Mouse (Mus musculus) layer of hippocampus, adult 6 months (tissue): ENCODE data around the gene Wnt11. TPM values are rescaled to one million over a fixed set of nuclear protein-coding genes. Genes with fewer than 3 reads are reported as not detected.

Source experiments
- long read RNA-seq, 2 experiments: library from polyadenylated mRNA; unstranded; transcript quantifications; one replicate each; pipeline ENCODE4 v2.0.0; 2019 to 2020
- polyA plus RNA-seq: library from polyadenylated mRNA; unstranded; fragments of <200 nt; fragmentation: Nextera tagmentation; gene quantifications from 2 replicates; pipeline ENCODE4 v1.2.3, GENCODE M21; 2021

Gene Wnt11
- 0.20 and 0.48 TPM in 2 replicates for polyA plus RNA-seq
- long read RNA-seq, experiment 1 = 0 reads
- long read RNA-seq, experiment 2, partial matches to known transcripts = 0 of 1 reads
- long read RNA-seq, experiment 2, other reads (novel, unspliced or antisense) = 0 of 1 reads

GRCm38 (mm10) chr7:98834711-98835321 is at the start of gene Wnt11:
Gene Wnt11 (plus strand): TSS chr7:98835112.

Other genes starting within 250 kb of the Wnt11 start
- 16.2 and 20.2 TPM in 2 replicates for gene Emsy, start 178.3 kb upstream of the Wnt11 start, polyA plus RNA-seq
- gene Thap12, start 132.0 kb upstream of the Wnt11 start, polyA plus RNA-seq = 7.8 and 8.8 TPM in 2 replicates